Mouse (Mus musculus) cortical plate, adult 2 months (tissue): ENCODE results near the gene Dnaic1.

Experiments
- CTCF ChIP-seq: fragments of 200-500 bp; IDR thresholded peaks from 2 replicates; pipeline ENCODE4 v1.5.1; 2011; ENCODE audit warnings: mild to moderate bottlenecking, control low read depth, low read length; ENCODE audit not compliant: insufficient read depth; ENCODE audit errors: extremely low read depth
- POLR2A ChIP-seq: fragments of 200-500 bp; IDR thresholded peaks from 2 replicates; pipeline ENCODE4 v1.6.1; 2011; ENCODE audit warnings: mild to moderate bottlenecking, low read length, control low read depth; ENCODE audit not compliant: insufficient read depth; ENCODE audit errors: extremely low read depth

GRCm38 (mm10) chr4:41618916-41619746 lies 49.6 kb downstream of the Dnaic1 start:
- TF ChIP-seq CTCF (no peak), POLR2A (no peak)
